1 mouse cellular context compared by ENCODE assay signal in the genomic region with DNA sequence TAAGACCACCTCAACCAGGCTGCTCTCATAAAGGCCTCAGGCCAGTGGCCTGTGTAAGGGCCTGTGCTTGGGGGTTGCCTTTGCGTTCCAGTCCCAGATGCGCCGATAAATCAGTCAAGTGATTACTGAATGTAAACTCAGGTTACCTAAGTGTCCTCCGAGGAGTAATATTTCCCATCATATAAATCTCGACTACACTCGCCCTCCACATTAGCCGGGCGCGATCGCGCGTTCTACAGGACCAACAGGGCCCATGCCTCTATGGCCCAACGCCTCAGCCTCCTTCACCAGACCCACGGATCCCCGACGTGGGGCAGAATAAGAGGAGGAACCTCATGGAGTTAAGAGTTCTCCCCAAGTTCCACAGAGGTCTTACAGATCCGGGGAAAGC.
TF ChIP-seq lines count a peak whose summit lies in the region.

No protein-coding gene starts in this region.

TF ChIP-seq in MEL, 35 proteins besides CTCF, POLR2A, EP300 and RAD21 (continued from another document):
- TF ChIP-seq TBP (IDR thresholded peaks at IDR 0.05; ENCODE audit: low read depth, low read length) (no peak), HCFC1 (IDR thresholded peaks at IDR 0.05; ENCODE audit: low read depth, low read length) (0 out of 2 replicates have a peak, but pooled peaks have one; percentile 0), CHD1 (IDR thresholded peaks at IDR 0.05; ENCODE audit: low read depth, low read length) (0 out of 2 replicates have a peak, but pooled peaks have one; percentile 8), POLR2AphosphoS5 (IDR thresholded peaks at IDR 0.05; ENCODE audit: borderline replicate concordance, low read depth, low read length) (no peak), RCOR1 (IDR thresholded peaks at IDR 0.05; ENCODE audit: low read depth, low read length) (no peak), GATA1 (IDR thresholded peaks at IDR 0.05; ENCODE audit: low read depth, low read length) (no peak), CHD2 (IDR thresholded peaks at IDR 0.05; ENCODE audit: low read length) (no peak)
TF ChIP-seq in MEL: peak in this region for 4.
